Mouse (Mus musculus): ENCODE results near the gene Sv2b.

GRCm38 (mm10) chr7:75134710-75135617 lies 174.1 kb downstream of the Sv2b start:
- peak; percentile 73 for TF ChIP-seq CTCF (IDR thresholded peaks at IDR 0.05)
- no peak for TF ChIP-seq EP300 (IDR thresholded peaks at IDR 0.05)
